Mouse (Mus musculus): ENCODE results near the gene Pced1b.

DNA sequence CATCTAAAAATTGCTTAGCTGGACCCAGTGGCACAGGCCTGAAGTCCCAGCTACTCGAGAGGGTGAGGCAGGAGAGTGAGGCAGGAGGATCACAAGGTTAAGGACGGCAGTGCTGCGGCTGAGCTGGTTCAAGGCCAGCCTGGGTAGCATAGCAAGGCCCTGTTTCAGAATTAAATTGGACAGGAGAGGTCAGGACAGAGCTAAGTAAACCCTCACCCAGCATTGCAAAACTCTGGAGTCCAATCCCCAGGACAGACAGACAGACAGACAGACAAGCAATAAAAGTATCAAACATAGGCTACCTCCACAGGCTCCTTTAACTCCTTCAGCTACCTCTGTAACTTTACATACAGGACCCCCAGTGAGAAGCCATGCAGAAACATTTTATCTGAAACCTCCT, 42.0 kb upstream of the Pced1b start:
- TF ChIP-seq POLR2A (IDR thresholded peaks at IDR 0.05; ENCODE audit: borderline replicate concordance, extremely low read depth, low read depth, low read length) (no peak), CTCF (IDR thresholded peaks at IDR 0.05; ENCODE audit: insufficient read depth, low read length) (no peak)
